Mouse (Mus musculus): ENCODE measurements around the gene Als2cl. TPM values are rescaled to one million over a fixed set of nuclear protein-coding genes. Genes with fewer than 3 reads are reported as not detected.
A peak's percentile ranks its signal among the peaks of the same experiment; 100 is the strongest.

Gene Als2cl
- total and polyA plus RNA-seq, 2 experiments from 2014 or later, result 2.1 to 5.5 TPM

DNA sequence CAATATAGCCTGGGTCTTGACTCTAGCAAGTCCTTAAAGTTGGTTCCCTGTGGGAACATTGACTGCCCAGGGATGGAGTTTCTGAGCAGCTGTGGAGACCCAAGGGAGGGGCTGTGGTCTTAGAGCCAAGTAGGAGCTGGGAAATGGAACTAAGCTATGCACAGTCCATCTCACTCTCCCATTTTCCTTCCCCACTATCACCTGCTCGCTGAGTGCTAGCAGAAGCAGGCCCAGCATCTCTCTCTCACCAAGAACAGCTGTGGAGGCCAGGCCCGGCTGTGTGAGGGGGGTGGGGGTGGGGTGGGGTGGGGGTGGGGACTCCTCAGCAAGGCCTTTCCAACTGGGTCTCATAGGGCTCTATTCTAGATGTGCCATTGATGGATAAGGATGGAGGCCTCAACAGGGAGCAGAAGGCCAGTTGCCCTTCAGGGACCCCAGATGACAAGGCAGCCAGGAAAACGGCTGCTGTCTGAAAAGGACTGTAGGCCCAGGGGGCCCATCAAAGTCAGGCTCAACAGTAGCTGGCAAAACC is 4.9 kb upstream of the Als2cl start:
- no peak overlapping the region for H3K4me3 ChIP-seq (ENCODE audit: low read depth, low read length)
- no peak for ATAC-seq (ENCODE audit: insufficient read depth, low read depth)
- H3K9me3 ChIP-seq (replicated peaks; ENCODE audit: control insufficient read depth, low read length), result no peaks in the 10 kb centered on the region
- no peak for DNase-seq (ENCODE audit: low spot score)
- H3K4me1 ChIP-seq (ENCODE audit: control insufficient read depth, insufficient read depth), result peaks cover 33% of the 10 kb centered on the region
- no peak overlapping the region for H3K9ac ChIP-seq (replicated peaks; ENCODE audit: low read depth, low read length)
- TF ChIP-seq CTCF (IDR thresholded peaks at IDR 0.05; ENCODE audit: low read depth), result no peak
- no peak for TF ChIP-seq EP300 (IDR thresholded peaks at IDR 0.05; ENCODE audit: low read depth)
- H3K27me3 ChIP-seq (ENCODE audit: control insufficient read depth, insufficient read depth, low read length), result peaks cover 16% of the 10 kb centered on the region
- H3K4me2 ChIP-seq (ENCODE audit: low read depth, low read length), result no peak overlapping the region
- no peaks in the 10 kb centered on the region for H3K36me3 ChIP-seq (replicated peaks; ENCODE audit: control insufficient read depth, insufficient read depth, low read length)
- 33% methylated on average over 3 of the region's 3 CpGs for WGBS
- no peak overlapping the region for H3K27ac ChIP-seq (ENCODE audit: low read depth)

DNA sequence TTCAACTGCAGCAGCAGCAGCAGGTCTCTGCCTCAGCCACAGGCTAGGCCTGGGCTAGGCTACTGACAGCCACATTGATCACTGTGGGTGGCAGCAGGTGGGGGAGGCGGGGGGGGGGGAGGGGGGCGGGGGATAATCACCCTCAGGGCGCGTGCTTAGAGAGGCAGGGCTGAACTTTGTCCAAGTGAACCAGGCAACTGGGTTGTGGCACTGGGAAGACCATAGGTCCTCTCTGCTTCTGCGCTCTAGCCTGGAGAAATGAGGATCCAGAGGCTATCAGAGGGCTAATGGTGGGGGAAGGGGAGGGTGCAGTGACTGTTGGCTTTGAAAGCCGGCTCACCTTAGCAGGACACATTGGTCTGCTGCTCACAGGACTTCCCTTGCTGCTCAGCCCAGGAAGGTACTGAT is 4.4 kb upstream of the Als2cl start:
- DNase-seq (ENCODE audit: low spot score) (no peak), ATAC-seq (ENCODE audit: insufficient read depth, low read depth) (no peak)
- no peaks in the 10 kb centered on the region for H3K36me3 ChIP-seq (replicated peaks; ENCODE audit: control insufficient read depth, insufficient read depth, low read length)
- TF ChIP-seq CTCF (IDR thresholded peaks at IDR 0.05; ENCODE audit: low read depth), result no peak
- no peak for TF ChIP-seq EP300 (IDR thresholded peaks at IDR 0.05; ENCODE audit: low read depth)
- peaks cover 16% of the 10 kb centered on the region for H3K27me3 ChIP-seq (ENCODE audit: control insufficient read depth, insufficient read depth, low read length)
- H3K9ac ChIP-seq (replicated peaks; ENCODE audit: low read depth, low read length), result no peak overlapping the region
- H3K9me3 ChIP-seq (replicated peaks; ENCODE audit: control insufficient read depth, low read length), result no peaks in the 10 kb centered on the region
- H3K4me1 ChIP-seq (ENCODE audit: control insufficient read depth, insufficient read depth), result peaks cover 34% of the 10 kb centered on the region
- no peak overlapping the region for H3K4me2 ChIP-seq (ENCODE audit: low read depth, low read length)
- H3K4me3 ChIP-seq (ENCODE audit: low read depth, low read length), result no peak overlapping the region
- H3K27ac ChIP-seq (ENCODE audit: low read depth), result no peak overlapping the region
- WGBS, result 44% methylated on average over 5 of the region's 6 CpGs

DNA sequence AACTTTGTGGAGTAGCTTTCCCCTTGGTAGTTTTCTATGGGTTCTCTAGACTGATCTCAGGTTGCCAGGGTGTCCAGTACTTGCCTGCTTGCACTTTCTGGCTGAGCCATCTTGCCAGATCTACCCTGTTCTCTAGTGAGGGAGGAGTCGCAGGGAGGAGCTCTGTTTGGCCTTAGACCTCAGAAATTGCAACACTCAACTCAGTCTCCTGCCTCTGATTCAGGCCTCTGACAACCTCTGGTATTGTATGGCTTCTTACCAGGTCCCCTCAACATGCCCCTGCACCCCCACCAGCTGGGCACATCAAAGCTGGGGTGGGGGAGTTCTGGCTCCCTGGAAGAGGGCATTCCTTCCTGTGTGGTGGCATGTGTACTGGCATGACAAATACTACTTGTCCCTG is 2.3 kb upstream of the Als2cl start:
- no peak for ATAC-seq (ENCODE audit: insufficient read depth, low read depth)

DNA sequence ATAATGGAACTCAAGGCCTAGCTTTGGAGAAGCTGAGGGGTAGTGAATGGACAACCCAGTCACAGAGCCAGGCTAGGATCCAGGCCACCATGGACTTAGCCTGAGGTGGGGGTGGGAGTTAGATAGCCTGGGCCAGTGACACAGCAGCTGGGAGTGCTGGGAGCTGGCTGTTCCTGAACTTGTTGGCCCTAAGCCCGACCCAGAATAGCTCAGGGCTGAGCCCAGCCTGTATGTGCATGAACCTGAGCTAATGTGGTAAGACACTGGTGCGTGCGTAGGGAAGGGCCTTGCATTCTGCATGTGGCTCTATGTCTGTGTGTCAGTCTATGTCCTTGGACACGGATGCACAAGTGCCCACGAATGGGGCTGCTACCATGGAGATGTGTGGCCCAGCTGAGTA is 1.8 kb upstream of the Als2cl start:
- Histone ChIP-seq H3K4me2 (ENCODE audit: low read depth, low read length) (0 out of 2 replicates have a peak overlapping the region, but pooled peaks have one; percentile 0), H3K36me3 (replicated peaks; ENCODE audit: control insufficient read depth, insufficient read depth, low read length) (no peaks in the 10 kb centered on the region), H3K27ac (ENCODE audit: low read depth) (peak overlapping the region; percentile 69), H3K4me1 (ENCODE audit: control insufficient read depth, insufficient read depth) (peaks cover 34% of the 10 kb centered on the region), H3K27me3 (ENCODE audit: control insufficient read depth, insufficient read depth, low read length) (peaks cover 15% of the 10 kb centered on the region), H3K9ac (replicated peaks; ENCODE audit: low read depth, low read length) (no peak overlapping the region), H3K9me3 (replicated peaks; ENCODE audit: control insufficient read depth, low read length) (no peaks in the 10 kb centered on the region), H3K4me3 (ENCODE audit: low read depth, low read length) (no peak overlapping the region)
- ATAC-seq (ENCODE audit: insufficient read depth, low read depth), result peak; percentile 80
- DNase-seq (ENCODE audit: low spot score), result peak; percentile 86
- TF ChIP-seq CTCF (IDR thresholded peaks at IDR 0.05; ENCODE audit: low read depth) (no peak), EP300 (IDR thresholded peaks at IDR 0.05; ENCODE audit: low read depth) (no peak)
- 40% methylated on average over 5 of the region's 5 CpGs for WGBS

More for the DNA sequence above, 2.3 kb upstream of the Als2cl start:
- Histone ChIP-seq H3K4me2 (ENCODE audit: low read depth, low read length) (no peak overlapping the region), H3K9ac (replicated peaks; ENCODE audit: low read depth, low read length) (no peak overlapping the region), H3K4me3 (ENCODE audit: low read depth, low read length) (no peak overlapping the region), H3K27me3 (ENCODE audit: control insufficient read depth, insufficient read depth, low read length) (peaks cover 16% of the 10 kb centered on the region), H3K9me3 (replicated peaks; ENCODE audit: control insufficient read depth, low read length) (no peaks in the 10 kb centered on the region), H3K36me3 (replicated peaks; ENCODE audit: control insufficient read depth, insufficient read depth, low read length) (no peaks in the 10 kb centered on the region), H3K4me1 (ENCODE audit: control insufficient read depth, insufficient read depth) (peaks cover 34% of the 10 kb centered on the region), H3K27ac (ENCODE audit: low read depth) (peak overlapping the region; percentile 69)
- no peak for DNase-seq (ENCODE audit: low spot score)
- WGBS, result 86% methylated on average over 1 of the region's 1 CpGs
- TF ChIP-seq EP300 (IDR thresholded peaks at IDR 0.05; ENCODE audit: low read depth), result no peak
- no peak for TF ChIP-seq CTCF (IDR thresholded peaks at IDR 0.05; ENCODE audit: low read depth)

DNA sequence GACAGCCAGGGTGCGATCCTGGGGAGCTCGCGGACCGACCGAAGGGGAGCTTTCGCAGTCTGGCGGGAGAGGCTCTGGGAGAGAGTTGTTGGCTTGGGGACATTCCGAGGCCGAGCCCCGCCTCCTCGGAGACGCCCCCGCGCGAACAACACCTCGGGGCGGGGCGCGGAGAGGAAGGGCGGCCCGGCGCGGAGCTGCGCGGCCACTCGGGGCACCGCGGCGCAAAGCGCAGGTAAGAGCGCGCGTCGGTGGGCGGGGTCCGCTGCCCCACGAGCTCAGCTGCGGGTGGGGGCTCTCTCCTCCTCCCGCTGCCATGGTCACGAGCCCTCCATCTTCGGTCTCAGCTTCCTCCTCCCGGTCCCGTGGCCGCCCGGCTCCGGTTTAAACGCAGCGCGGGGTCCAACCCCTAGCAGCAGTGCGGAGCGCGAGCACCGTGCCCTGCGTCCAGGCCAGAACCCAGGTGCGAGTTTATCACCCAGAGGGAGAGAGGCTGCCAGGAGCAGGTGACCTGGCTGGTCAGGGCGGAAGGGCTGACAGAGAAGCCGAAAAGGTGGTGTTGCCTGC is 410 bp downstream of the Als2cl start, which contains the start of gene Tmie:
Gene Tmie (minus strand): TSS at position 116 of the 564 bp plus-strand sequence.
- peak within 1 kb of the TSS; percentile 54 for H3K9ac ChIP-seq (replicated peaks; ENCODE audit: low read depth, low read length)
- peak within 1 kb of the TSS; percentile 74 for H3K4me2 ChIP-seq (ENCODE audit: low read depth, low read length)
- H3K27me3 ChIP-seq (ENCODE audit: control insufficient read depth, insufficient read depth, low read length), result no peaks in the 10 kb centered on the region
- peak within 1 kb of the TSS; percentile 80 for H3K27ac ChIP-seq (ENCODE audit: low read depth)
- under 1% methylated on average over 52 of the region's 57 CpGs for WGBS
- TF ChIP-seq CTCF (IDR thresholded peaks at IDR 0.05; ENCODE audit: low read depth) (no peak), EP300 (IDR thresholded peaks at IDR 0.05; ENCODE audit: low read depth) (no peak)
- H3K4me3 ChIP-seq (ENCODE audit: low read depth, low read length), result peak within 1 kb of the TSS; percentile 58
- H3K36me3 ChIP-seq (replicated peaks; ENCODE audit: control insufficient read depth, insufficient read depth, low read length), result peaks cover 5% of the 10 kb centered on the region; the same call in 1 of the 2 replicates
- DNase-seq (ENCODE audit: low spot score) (peak; percentile 71), ATAC-seq (ENCODE audit: insufficient read depth, low read depth) (peak; percentile 76)
- H3K9me3 ChIP-seq (replicated peaks; ENCODE audit: control insufficient read depth, low read length), result no peaks in the 10 kb centered on the region
- peaks cover 23% of the 10 kb centered on the region for H3K4me1 ChIP-seq (ENCODE audit: control insufficient read depth, insufficient read depth)
